Mouse (Mus musculus): ENCODE results near the gene Iqsec3. TPM values are rescaled to one million over a fixed set of nuclear protein-coding genes. Genes with fewer than 3 reads are reported as not detected.

Iqsec3 gene
- total and polyA plus RNA-seq, 2 experiments from 2014 or later = 0.04 TPM; not detected in 1

DNA sequence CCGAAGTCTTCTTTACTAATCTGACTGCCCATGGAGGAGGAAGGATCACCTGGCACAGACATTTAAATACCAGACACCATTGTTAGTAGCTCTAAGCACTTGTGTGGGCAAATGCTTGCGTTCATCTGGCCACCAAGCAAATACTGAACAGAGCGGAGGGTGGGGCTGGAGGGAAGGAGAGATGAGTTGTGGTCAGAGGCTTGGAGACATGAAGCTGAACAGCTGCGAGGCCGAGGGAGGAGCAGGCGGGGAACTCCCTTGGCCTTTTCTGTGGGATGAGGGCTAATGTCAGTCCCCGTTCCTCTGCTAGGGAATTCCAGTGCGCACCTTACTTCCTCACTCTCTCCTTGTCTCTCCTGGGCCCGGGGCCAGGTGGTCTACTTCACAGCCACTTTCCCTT lies 147.7 kb downstream of the Iqsec3 start:
- H3K4me2 ChIP-seq (ENCODE audit: low read depth, low read length) = no peak overlapping the region
- H3K27ac ChIP-seq (ENCODE audit: low read depth) = no peak overlapping the region
- no peak for TF ChIP-seq CTCF (IDR thresholded peaks at IDR 0.05; ENCODE audit: low read depth)
- TF ChIP-seq EP300 (IDR thresholded peaks at IDR 0.05; ENCODE audit: low read depth) = no peak
- no peak overlapping the region for H3K9ac ChIP-seq (replicated peaks; ENCODE audit: low read depth, low read length)
- 84% methylated on average over 9 of the region's 9 CpGs for WGBS
- H3K4me3 ChIP-seq (ENCODE audit: low read depth, low read length) = no peak overlapping the region
- no peaks in the 10 kb centered on the region for H3K27me3 ChIP-seq (ENCODE audit: control insufficient read depth, insufficient read depth, low read length)
- H3K36me3 ChIP-seq (replicated peaks; ENCODE audit: control insufficient read depth, insufficient read depth, low read length) = no peaks in the 10 kb centered on the region
- H3K4me1 ChIP-seq (ENCODE audit: control insufficient read depth, insufficient read depth) = peaks cover 12% of the 10 kb centered on the region
- H3K9me3 ChIP-seq (replicated peaks; ENCODE audit: control insufficient read depth, low read length) = no peaks in the 10 kb centered on the region
- DNase-seq (ENCODE audit: low spot score) (no peak), ATAC-seq (ENCODE audit: insufficient read depth, low read depth) (no peak)

DNA sequence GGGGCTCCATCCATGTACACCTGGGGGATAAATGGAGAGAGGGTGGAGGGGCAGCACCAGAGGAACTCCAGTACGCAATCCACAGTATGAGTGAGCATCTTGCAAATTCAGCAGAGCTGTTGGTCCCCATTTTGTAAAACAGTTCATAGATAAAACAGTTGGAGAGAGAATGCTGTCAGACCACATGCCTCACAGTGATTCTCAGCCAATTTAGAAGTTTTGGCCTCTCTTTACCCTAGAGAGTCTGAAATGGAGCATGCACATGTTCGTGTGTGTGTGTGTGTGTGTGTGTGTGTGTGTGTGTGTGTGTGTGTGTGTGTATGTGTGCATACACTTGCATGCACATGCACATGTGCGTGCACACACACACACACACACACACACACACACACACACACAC lies 148.2 kb downstream of the Iqsec3 start:
- WGBS = 87% methylated on average over 3 of the region's 3 CpGs
- no peak overlapping the region for H3K27ac ChIP-seq (ENCODE audit: low read depth)
- H3K4me1 ChIP-seq (ENCODE audit: control insufficient read depth, insufficient read depth) = peaks cover 12% of the 10 kb centered on the region
- no peaks in the 10 kb centered on the region for H3K27me3 ChIP-seq (ENCODE audit: control insufficient read depth, insufficient read depth, low read length)
- DNase-seq (ENCODE audit: low spot score) = no peak
- H3K4me3 ChIP-seq (ENCODE audit: low read depth, low read length) = no peak overlapping the region
- H3K9me3 ChIP-seq (replicated peaks; ENCODE audit: control insufficient read depth, low read length) = no peaks in the 10 kb centered on the region
- no peak for ATAC-seq (ENCODE audit: insufficient read depth, low read depth)
- H3K4me2 ChIP-seq (ENCODE audit: low read depth, low read length) = no peak overlapping the region
- TF ChIP-seq CTCF (IDR thresholded peaks at IDR 0.05; ENCODE audit: low read depth) (no peak), EP300 (IDR thresholded peaks at IDR 0.05; ENCODE audit: low read depth) (no peak)
- H3K36me3 ChIP-seq (replicated peaks; ENCODE audit: control insufficient read depth, insufficient read depth, low read length) = no peaks in the 10 kb centered on the region
- no peak overlapping the region for H3K9ac ChIP-seq (replicated peaks; ENCODE audit: low read depth, low read length)

Small RNA genes lying within 50 kb of the gene (microRNA-seq; reads per million reads assigned to microRNA genes)
- gene Gm24855 = not detected

Other genes starting within 250 kb of the Iqsec3 start
- gene Usp18, start 227.8 kb downstream of the Iqsec3 start, total RNA-seq (2014; rRNA removed; ENCODE audit: low replicate concordance) = 8.3 and 13.3 TPM in 2 replicates
- gene Usp18, start 227.8 kb downstream of the Iqsec3 start, polyA plus RNA-seq (2015; fragmentation: Nextera tagmentation; extraction: Ambion mirVana) = 4.0 and 5.2 TPM in 2 replicates
- 3.8 and 7.3 TPM in 2 replicates for gene Slc6a13, start 173.5 kb downstream of the Iqsec3 start, total RNA-seq (2014; rRNA removed; ENCODE audit: low replicate concordance)
- gene Slc6a13, start 173.5 kb downstream of the Iqsec3 start, polyA plus RNA-seq (2015; fragmentation: Nextera tagmentation; extraction: Ambion mirVana) = 7.8 TPM in 2 replicates
- gene Slc6a12, start 130.6 kb downstream of the Iqsec3 start, total RNA-seq (2014; rRNA removed; ENCODE audit: low replicate concordance) = not detected in 2 replicates
- 0.22 TPM in 1 of 2 replicates, not detected in the other for gene Slc6a12, start 130.6 kb downstream of the Iqsec3 start, polyA plus RNA-seq (2015; fragmentation: Nextera tagmentation; extraction: Ambion mirVana)
- gene A2m, start 161.7 kb upstream of the Iqsec3 start, total RNA-seq (2014; rRNA removed; ENCODE audit: low replicate concordance) = 6.9 and 8.3 TPM in 2 replicates
- gene A2m, start 161.7 kb upstream of the Iqsec3 start, polyA plus RNA-seq (2015; fragmentation: Nextera tagmentation; extraction: Ambion mirVana) = 2.3 and 2.4 TPM in 2 replicates

All from heart, postnatal 0 days (tissue).